Mouse (Mus musculus): ENCODE data around the gene Rgs12.

Gene Rgs12

GRCm38 (mm10) chr5:34981734-34982133, 32.5 kb downstream of the Rgs12 start:
- no peak for DNase-seq (ENCODE audit: low spot score in 2 of 2)

DNA sequence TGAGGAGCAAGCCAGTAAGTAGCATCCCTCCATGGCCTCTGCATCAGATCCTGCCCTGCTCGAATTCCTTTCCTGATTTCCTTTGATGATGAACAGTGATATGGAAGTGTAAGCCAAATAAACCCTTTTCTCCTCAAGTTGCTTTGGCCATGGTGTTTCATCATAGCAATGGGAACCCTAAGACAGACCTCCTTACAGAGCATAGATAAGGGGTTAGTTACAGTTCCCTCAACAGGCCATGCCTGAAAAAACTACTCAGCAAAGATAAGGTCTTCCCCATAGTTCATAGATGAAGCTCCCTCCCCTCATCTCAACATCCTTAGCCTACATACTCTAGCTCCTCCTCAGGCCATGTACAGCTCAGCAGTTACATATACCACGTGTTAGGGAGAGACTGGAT, 35.7 kb downstream of the Rgs12 start:
- no peak for DNase-seq (ENCODE audit: low spot score in 2 of 2)

DNA sequence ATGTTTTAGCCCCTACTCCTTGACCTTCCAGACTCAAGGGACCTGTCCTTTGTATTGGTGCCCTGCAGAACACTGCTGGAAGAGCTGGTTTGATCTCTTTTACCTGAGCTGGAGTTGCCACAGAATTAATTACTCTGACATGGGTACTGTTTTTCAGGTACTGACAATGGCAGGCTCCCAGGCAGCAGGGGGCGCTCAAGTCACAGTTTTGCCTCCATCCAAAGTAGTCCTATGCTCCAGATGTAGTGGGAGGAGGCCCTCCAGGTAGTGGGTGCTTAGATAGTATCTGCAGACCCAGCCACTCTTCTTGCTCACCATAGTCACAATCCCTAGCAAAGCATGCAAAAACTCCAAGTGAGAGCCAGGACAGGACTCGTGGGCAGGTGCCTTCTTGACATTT, 36.6 kb downstream of the Rgs12 start:
- DNase-seq (ENCODE audit: low spot score in 2 of 2) = peak; percentile 80 to 94

- DNase-seq (ENCODE audit: low spot score in 2 of 2) = no peak
These were observed 38.2 kb downstream of the Rgs12 start for GRCm38 (mm10) chr5:34987396-34987795.

GRCm38 (mm10) chr5:34988690-34989089, 39.4 kb downstream of the Rgs12 start:
- DNase-seq (ENCODE audit: low spot score in 2 of 2) = no peak

- DNase-seq (ENCODE audit: low spot score in 2 of 2) = no peak
These were observed 40.1 kb downstream of the Rgs12 start for GRCm38 (mm10) chr5:34989321-34989772.

DNA sequence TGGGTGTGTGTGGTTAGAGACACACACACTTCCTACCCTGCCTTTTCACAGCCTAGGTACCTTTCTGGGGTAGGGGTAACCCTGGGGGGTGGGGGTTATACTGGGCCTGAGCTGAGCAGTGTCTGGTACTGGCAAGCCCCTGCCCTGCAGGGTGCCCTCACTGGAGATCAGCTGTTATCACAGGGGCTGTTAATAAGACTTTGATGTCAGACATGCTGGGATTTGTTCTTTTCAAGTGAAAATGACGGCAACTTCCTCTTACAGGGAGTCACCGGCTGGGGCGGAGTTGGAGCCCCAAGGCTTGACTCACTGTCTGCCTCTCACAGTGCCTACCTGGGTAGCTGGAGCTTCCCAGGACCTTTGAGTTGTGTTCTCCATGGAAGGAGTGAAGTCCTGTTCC, 49.5 kb downstream of the Rgs12 start:
- DNase-seq (ENCODE audit: low spot score in 2 of 2) = no peak

DNA sequence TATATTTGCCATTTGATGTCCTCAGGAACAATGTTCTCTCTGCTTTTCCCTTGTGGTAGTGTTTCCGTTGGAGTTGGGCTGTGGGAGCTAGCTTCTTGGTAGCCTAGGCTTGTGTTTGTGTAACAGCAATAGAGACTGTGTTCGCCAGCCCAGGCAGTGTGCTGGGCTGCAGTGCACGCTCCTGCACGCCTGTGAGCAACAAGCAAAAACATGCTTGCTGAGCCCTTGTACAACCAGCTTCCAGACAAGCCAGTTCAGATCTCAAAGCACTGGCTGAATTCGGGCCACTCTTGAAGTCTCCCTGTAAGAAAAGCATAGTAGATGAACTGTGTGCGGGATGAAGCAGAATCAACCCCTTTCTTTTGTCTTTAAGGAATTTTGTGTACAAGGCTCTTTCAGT, 50.0 kb downstream of the Rgs12 start:
- DNase-seq (ENCODE audit: low spot score in 2 of 2) = no peak

DNA sequence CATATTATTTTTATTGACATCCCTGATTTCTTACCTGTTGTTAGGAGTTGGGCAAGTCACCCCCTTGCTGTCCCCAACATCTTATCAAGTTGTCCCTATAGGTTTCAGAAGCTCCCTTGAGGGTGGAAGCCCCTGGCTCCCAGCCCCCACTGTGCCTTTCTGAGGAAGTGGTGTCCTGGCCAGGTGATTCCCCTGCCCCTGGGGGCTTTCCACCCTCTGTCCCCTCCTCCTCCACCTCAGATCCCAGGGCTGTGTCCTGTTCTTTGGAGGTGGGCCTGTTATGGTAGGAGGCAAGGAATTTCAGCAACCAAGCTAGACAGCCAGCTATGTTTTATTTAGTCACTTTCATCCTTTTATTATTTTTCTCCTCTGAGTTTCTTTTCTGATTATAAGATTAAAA, 51.1 kb downstream of the Rgs12 start:
- no peak for DNase-seq (ENCODE audit: low spot score in 2 of 2)

DNA sequence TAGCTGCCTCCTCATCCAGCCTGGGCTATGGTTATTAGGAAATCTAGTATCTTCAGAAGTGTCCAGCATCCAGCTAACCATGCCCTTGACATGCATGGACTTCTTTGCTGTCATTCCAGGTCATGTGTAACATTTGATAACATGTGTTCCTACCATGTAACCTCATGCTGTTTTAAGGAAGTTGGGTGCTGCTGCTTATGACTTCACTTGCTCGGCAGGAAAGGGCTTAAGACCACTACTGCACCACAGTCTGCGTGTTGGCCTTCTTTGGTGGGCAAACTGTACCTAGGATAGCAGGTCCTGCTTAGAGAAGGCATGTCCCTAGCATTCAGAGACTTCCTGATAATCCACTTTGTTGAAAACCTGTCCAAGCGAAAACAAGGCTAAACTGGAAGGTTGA, 51.9 kb downstream of the Rgs12 start:
- no peak for DNase-seq (ENCODE audit: low spot score in 2 of 2)

- DNase-seq (ENCODE audit: low spot score in 2 of 2) = no peak
These were observed 54.4 kb downstream of the Rgs12 start for GRCm38 (mm10) chr5:35003611-35004162.

DNA sequence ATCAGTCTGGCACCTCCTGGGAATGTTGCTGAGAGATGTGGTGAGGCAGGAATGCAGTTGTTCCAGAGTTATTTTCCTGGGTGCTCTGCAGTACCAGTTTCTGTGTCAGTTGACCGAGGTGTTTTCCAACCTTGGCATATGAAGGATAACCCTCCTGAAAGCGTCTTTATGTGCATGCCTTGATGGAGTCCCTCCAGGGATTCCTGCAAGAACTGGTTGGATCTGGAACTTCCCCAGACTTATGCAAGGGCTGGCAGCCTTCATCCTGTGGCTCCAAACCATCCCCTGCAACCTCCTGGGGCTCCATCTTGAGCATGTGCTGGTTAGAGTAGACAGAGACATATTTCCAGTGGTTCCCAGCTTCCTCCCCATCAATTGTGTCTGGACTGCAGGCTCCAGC, 55.5 kb downstream of the Rgs12 start:
- DNase-seq (ENCODE audit: low spot score in 2 of 2) = no peak

DNA sequence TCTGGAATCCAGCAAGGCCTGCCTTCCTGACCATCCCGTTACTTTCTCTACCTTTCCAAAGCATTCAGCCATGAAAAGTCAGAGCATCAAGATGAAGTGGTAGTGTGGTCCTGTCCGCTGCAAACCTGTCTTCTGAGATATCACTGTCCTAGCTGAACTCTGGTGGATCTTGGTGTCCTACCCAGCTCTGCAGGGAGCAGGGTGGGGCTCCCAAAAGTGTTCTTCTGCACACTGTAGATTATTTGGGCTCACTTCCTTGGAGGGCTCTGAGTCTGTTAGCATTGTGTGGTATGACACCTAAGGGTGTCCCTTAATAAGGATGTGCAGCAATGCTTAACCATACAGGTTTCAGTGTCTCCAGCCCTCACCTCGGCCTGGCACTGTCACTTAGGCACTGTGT, 56.4 kb downstream of the Rgs12 start:
- no peak for DNase-seq (ENCODE audit: low spot score in 2 of 2)

- DNase-seq (ENCODE audit: low spot score in 2 of 2) = no peak
These were observed 57.4 kb downstream of the Rgs12 start for GRCm38 (mm10) chr5:35006599-35006998.

GRCm38 (mm10) chr5:35009163-35009562, 59.9 kb downstream of the Rgs12 start:
- no peak for DNase-seq (ENCODE audit: low spot score in 2 of 2)

DNA sequence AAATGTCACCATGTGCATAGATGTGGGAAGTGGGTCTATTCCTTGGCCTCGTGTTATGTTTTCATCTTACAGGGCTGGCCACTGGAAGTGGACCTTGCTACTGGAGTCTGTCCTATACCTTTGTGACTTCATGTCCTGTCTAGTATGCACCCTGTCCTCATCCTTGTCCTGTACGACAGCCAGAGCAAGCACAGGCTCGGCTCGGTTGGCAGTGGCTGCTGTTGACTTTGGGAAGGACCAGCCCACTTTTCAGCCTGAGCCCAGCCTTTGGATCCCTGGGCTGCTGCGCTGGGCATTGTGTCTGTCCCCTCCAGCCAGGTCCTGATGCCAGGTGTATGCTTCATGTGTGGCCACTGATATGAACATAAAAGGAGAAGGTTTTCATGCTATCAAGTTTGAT, 61.4 kb downstream of the Rgs12 start:
- no peak for DNase-seq (ENCODE audit: low spot score in 2 of 2)

DNA sequence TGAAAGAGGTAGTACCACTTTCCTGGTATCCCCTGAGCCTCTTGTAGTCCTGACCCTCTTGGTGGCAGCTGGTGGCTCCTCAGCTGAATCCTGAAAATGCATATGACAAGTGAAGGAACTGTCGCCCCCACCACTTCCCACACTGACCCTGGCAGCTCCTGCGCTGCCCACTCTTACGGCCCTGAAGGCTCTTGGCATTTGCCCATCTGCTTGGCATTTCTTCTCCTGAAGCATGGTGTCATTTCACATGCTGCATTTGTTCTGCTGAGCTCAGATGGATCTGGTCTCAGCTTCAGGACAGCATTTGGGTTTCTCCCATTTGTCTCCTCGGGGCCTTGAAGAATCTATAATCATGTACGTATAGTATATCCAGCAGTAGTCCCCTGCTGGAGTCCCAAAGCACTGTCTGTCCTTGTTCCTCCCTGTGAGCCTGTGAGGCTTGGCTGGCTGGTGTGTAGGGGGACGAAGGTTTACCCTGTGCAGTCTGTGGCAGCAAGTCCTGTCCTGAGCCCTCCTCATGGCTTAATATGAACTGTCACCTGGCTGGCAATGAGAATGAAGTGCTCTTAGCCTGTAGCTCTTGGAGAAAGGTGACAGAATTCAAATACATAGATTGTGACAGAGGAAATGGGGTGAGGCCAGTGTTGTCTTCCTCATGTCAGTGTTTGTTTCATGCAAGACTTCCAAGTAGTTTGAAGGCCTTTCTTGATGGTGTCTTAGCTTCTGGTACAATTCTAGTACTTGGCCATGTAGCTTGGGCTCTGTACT, 62.1 kb downstream of the Rgs12 start:
- no peak for DNase-seq (ENCODE audit: low spot score in 2 of 2)

GRCm38 (mm10) chr5:35014036-35014435, 64.8 kb downstream of the Rgs12 start:
- no peak for DNase-seq (ENCODE audit: low spot score in 2 of 2)

GRCm38 (mm10) chr5:35019673-35020300, 70.5 kb downstream of the Rgs12 start:
- no peak for DNase-seq (ENCODE audit: low spot score in 2 of 2)

DNA sequence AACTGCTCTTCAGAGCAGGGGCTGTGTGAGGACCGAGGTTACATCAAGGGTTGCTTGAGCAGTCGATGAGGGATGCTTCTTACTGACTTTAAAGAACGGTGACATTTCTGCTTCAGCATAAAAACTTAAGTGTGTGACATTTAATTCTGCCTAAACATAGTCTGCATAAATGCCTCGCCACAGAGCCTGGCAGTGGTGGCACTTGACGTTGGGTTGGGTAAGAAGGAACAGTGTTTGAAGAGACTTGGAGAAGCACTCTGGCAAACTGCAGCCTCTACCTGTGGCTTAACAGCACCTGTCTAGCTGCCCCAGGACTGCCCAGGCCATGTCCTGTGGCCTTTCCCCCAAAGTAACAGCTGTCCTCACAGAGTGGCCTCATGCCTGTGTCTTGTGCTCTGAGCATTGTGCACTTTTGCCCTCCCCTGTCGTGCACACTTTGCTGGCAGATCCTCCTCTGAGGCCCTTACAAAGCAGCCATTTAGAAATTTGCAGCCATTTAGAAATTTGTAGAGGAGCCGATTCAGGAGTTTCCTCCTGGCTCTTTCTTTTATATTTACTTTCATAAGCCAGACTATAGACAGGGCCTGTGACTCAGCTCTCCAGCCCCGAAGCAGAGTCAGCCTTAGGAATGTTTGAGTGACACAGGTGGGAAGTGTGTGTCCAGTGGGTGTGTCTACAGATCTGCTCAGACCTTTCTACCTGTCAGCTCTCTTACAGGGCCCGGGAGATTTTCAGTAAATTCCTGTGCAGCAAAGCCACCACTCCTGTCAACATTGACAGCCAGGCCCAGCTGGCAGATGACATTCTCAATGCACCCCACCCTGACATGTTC, 71.4 kb downstream of the Rgs12 start:
- DNase-seq (ENCODE audit: low spot score in 2 of 2) = no peak

DNA sequence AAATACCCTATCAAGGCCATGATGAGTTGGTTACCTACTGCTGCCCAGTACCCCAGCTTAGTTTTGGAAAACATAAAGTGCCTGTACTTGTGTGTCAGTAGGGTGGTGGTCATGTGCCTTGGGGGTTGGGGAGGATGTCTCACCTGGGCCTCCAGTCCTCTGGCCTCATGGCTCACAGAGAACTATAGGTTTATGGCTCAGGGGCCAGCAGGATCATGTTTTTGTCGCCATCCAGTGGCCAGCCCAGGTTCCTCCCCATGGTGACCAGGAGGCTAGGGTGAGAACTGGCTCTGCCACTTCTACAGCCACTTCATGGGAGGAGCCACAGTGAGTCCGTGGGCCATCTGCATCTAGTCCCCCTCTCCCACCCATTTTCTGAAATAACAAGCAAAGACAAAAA, 75.7 kb downstream of the Rgs12 start:
- DNase-seq (ENCODE audit: low spot score in 2 of 2) = peak; percentile 56 to 78

DNA sequence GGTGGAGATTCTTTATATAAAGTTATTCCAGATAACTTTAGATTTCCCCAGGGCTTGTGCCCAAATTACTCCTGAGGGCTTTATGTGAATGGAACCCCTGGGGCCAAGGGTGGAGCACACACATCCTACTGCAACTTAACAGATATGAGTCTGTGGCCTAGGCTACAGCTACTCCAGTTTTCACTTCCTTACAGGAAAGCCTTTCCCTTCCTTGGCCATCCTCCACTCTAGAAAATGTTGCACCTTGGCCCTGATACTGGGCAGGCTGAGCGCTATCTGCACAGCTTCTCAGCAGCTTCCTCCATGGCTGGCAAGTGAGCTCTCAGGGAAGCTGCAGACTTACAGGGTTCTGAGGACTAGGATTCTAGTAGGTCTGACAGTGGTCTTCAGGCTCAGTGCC, 80.1 kb downstream of the Rgs12 start:
- no peak for DNase-seq (ENCODE audit: low spot score in 2 of 2)

Measured in spleen, postnatal 4 days (tissue).